Mouse (Mus musculus) CH12.LX (cell line): Measurements from ENCODE around the gene Tdrd3.
A peak's percentile ranks its signal among the peaks of the same experiment; 100 is the strongest.

ENCODE experiments used
- CHD2 ChIP-seq: IDR thresholded peaks from 2 replicates; pipeline ENCODE4 v1.6.1; 2011; ENCODE audit warnings: low read length, improper control_type of control experiment
- CTCF ChIP-seq, 2 experiments: IDR thresholded peaks in 1 of 2; conservative IDR thresholded peaks in 1 of 2; 2 replicates each; pipeline ENCODE4 v1.5.1; 2011 to 2012; ENCODE audit warnings: low read depth in 2 of 2, low read length in 2 of 2, improper control_type of control experiment in 1 of 2, inconsistent platforms in 1 of 2, mild to moderate bottlenecking in 1 of 2, moderate library complexity in 1 of 2
- GABPA ChIP-seq: IDR thresholded peaks from 2 replicates; pipeline ENCODE4 v1.6.1; 2012; ENCODE audit warnings: low read depth, low read length, improper control_type of control experiment, inconsistent platforms; ENCODE audit not compliant: insufficient replicate concordance
- MAX ChIP-seq: IDR thresholded peaks from 2 replicates; pipeline ENCODE4 v1.6.1; 2011; ENCODE audit warnings: low read length, improper control_type of control experiment
- NELFE ChIP-seq: IDR thresholded peaks from 2 replicates; pipeline ENCODE4 v1.6.1; 2011; ENCODE audit warnings: low read depth, low read length, improper control_type of control experiment
- POLR2A ChIP-seq: IDR thresholded peaks from 2 replicates; pipeline ENCODE4 v1.6.1; 2011; ENCODE audit warnings: low read depth, mild to moderate bottlenecking, improper control_type of control experiment, low read length
- POLR2AphosphoS2 ChIP-seq: IDR thresholded peaks from 2 replicates; pipeline ENCODE4 v1.6.1; 2011; ENCODE audit warnings: low read depth, low read length, improper control_type of control experiment
- RAD21 ChIP-seq: IDR thresholded peaks from 2 replicates; pipeline ENCODE4 v1.6.1; 2011; ENCODE audit warnings: low read depth, mild to moderate bottlenecking, low read length, improper control_type of control experiment, moderate library complexity
- RCOR1 ChIP-seq: conservative IDR thresholded peaks from 2 replicates; pipeline ENCODE4 v1.6.1; 2012; ENCODE audit warnings: low read depth, mild to moderate bottlenecking, inconsistent platforms, low read length, improper control_type of control experiment
- UBTF ChIP-seq: IDR thresholded peaks from 2 replicates; pipeline ENCODE4 v1.6.1; 2012; ENCODE audit warnings: low read depth, mild to moderate bottlenecking, inconsistent platforms, low read length, improper control_type of control experiment, moderate library complexity
- ZNF384 ChIP-seq: IDR thresholded peaks from 2 replicates; pipeline ENCODE4 v1.6.1; 2012; ENCODE audit warnings: low read depth, low read length, improper control_type of control experiment, inconsistent platforms

DNA sequence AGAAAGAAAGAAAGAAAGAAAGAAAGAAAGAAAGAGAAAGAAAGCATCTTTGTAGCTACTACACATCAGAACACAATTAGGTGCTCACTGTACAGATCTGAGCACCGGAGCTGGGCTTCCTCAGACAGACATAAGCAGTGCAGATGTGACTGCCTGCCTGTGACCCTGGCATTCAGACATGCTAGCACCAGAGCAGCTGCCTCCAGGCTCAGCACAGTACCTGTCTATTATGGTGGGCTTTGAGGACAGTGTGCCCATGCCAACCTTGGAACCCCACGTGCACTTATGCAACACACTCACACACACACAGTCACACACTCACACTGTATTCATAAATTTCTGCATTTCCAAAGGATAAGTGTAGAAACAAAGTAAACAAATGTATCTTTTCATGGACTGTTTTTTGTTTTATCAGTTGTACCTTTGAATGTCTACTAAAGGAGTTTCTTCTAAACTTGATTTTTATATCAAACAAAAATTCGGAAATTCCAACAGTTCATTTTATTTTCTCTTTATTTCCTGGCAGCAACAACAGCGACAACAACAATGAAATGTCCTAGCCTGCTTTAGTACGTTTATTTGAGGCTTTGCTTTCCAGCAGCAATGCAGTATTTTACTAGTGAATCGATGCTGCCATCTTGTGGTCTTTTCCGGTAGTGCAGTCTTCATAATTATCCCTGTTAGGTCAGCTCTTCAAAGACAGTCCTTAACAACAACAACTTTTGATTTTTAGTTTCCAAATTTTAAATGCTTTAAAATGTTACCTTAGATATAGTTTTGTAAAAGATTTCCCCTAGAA, 35.4 kb downstream of the Tdrd3 start:
- no peak for TF ChIP-seq CHD2
- peak; percentile 88 to 91 for TF ChIP-seq CTCF (conservative IDR thresholded peaks at IDR 0.05 in 1 of 2, IDR thresholded peaks at IDR 0.05 in 1 of 2; ENCODE audit: low read depth in 2 of 2, low read length in 2 of 2)
- TF ChIP-seq POLR2AphosphoS2, result no peak
- TF ChIP-seq RCOR1, result no peak
- no peak for TF ChIP-seq ZNF384
- no peak for TF ChIP-seq POLR2A
- no peak for TF ChIP-seq GABPA
- TF ChIP-seq MAX, result no peak
- TF ChIP-seq NELFE, result no peak
- TF ChIP-seq RAD21, result peak; percentile 95
- TF ChIP-seq UBTF, result no peak
